Mouse (Mus musculus) forebrain, embryonic 13.5 days (tissue): Measurements from ENCODE around the gene Atp1b4. TPM values are rescaled to one million over a fixed set of nuclear protein-coding genes. Genes with fewer than 3 reads are reported as not detected.
A peak's percentile ranks its signal among the peaks of the same experiment; 100 is the strongest.
"Not testable (repeated sequence)": the region's sequence is repeated elsewhere in the genome, so short reads cannot be mapped to it uniquely, and the experiment has no call there.

Experiments used
- ATAC-seq: fragments of 200-750 bp; cut with Nextera tagmentation; 2 replicates; pipeline ENCODE4 v1.8.0; 2017
- H3K27ac ChIP-seq: fragments of 300-500 bp; sonication (generic); 2 replicates; pipeline ENCODE4 v1.5.1; 2015; ENCODE audit warnings: inconsistent platforms, mild to moderate bottlenecking, moderate library complexity
- H3K27me3 ChIP-seq: fragments of 300-500 bp; sonication (generic); 2 replicates; pipeline ENCODE4 v1.6.1; 2015; ENCODE audit warnings: mild to moderate bottlenecking, inconsistent platforms
- H3K36me3 ChIP-seq: fragments of 300-500 bp; sonication (generic); 2 replicates; pipeline ENCODE4 v1.6.1; 2015; ENCODE audit warnings: mild to moderate bottlenecking, inconsistent platforms; ENCODE audit not compliant: poor library complexity, severe bottlenecking
- H3K4me1 ChIP-seq: fragments of 300-500 bp; sonication (generic); 2 replicates; pipeline ENCODE4 v1.6.1; 2015; ENCODE audit warnings: inconsistent platforms
- H3K4me2 ChIP-seq: fragments of 300-500 bp; sonication (generic); 2 replicates; pipeline ENCODE4 v1.6.1; 2015; ENCODE audit warnings: inconsistent platforms, mild to moderate bottlenecking, moderate library complexity
- H3K4me3 ChIP-seq: fragments of 300-500 bp; sonication (generic); 2 replicates; pipeline ENCODE4 v1.5.1; 2015; ENCODE audit warnings: mild to moderate bottlenecking, inconsistent platforms
- H3K9ac ChIP-seq: fragments of 300-500 bp; sonication (generic); 2 replicates; pipeline ENCODE4 v1.6.1; 2015; ENCODE audit warnings: mild to moderate bottlenecking, inconsistent platforms
- H3K9me3 ChIP-seq: fragments of 300-500 bp; sonication (generic); replicated peaks from 2 replicates; pipeline ENCODE4 v1.6.1; 2016; ENCODE audit warnings: inconsistent platforms
- WGBS: fragments of 180-500 bp; shearing (Covaris S2); methylation state at CpG from one replicate; pipeline ENCODE4 v1.1.7; 2015; 5-methylcytosine and 5-hydroxymethylcytosine counted together
- polyA plus RNA-seq: library from polyadenylated mRNA; unstranded; fragments of >200 nt; fragmentation: Nextera tagmentation; extraction: Ambion mirVana; gene quantifications from 2 replicates; pipeline ENCODE4 v1.2.1, GENCODE M21; 2015

Atp1b4 gene
- polyA plus RNA-seq: not detected in 2 replicates

DNA sequence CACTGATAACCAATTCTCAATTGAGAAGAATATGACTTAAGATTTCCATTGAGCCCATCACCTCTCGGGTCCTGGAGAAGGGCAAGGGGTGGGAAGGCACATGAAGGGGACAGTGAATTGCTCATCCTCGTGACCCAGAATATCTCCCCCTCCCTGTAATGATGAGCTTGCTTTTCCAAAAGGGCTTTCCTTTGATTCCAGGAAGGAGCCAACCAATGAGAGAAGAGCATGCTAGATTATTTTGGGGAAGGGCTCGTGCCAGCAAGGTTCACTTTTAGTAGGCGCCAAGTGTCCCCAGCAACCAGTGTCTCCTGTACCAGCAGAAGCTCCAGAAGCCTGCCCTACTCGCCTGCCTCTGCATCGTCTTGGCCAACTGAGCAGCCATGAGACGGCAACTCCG lies at the start of gene Atp1b4:
Gene Atp1b4, plus strand, starts transcription at position 301 of the 400 bp plus-strand sequence.
- WGBS: 86% methylated on average over 8 of the region's 8 CpGs
- no peaks in the 10 kb centered on the region for H3K9me3 ChIP-seq
- H3K9ac ChIP-seq: no peak within 1 kb of the TSS
- H3K36me3 ChIP-seq: no peaks in the 10 kb centered on the region
- ATAC-seq: no peak
- H3K27ac ChIP-seq: no peak within 1 kb of the TSS
- H3K4me1 ChIP-seq: peaks cover 12% of the 10 kb centered on the region
- no peaks in the 10 kb centered on the region for H3K27me3 ChIP-seq
- no peak within 1 kb of the TSS for H3K4me3 ChIP-seq
- H3K4me2 ChIP-seq: no peak within 1 kb of the TSS

GRCm38 (mm10) chrX:38308597-38308996 lies 7.4 kb upstream of the Atp1b4 start:
- no peaks in the 10 kb centered on the region for H3K36me3 ChIP-seq
- H3K27me3 ChIP-seq: no peaks in the 10 kb centered on the region
- no peak overlapping the region for H3K27ac ChIP-seq
- no peak for ATAC-seq
- no peaks in the 10 kb centered on the region for H3K9me3 ChIP-seq
- WGBS: 59% methylated on average over 4 of the region's 4 CpGs
- H3K9ac ChIP-seq: no peak overlapping the region
- H3K4me1 ChIP-seq: peaks cover 9% of the 10 kb centered on the region
- H3K4me2 ChIP-seq: no peak overlapping the region
- H3K4me3 ChIP-seq: no peak overlapping the region

DNA sequence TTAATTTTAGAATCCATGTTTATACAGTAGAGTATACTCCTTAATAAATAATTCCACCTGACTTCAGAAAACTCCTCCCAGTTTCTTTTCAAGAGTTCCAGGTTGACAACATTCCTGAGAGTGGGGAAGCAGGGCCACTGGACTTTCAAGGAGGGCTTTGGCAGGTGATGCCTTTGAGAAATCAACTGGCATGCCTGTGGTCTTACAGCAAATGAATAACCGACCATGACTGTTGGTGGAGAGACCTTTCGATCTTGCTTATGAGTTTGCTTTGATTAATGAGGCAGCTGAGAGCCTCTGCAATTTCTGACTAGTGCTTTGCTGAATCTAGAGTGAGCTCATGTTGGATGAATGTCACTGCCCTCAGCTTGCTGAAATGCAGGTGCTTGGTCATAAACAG lies 4.9 kb upstream of the Atp1b4 start:
- no peaks in the 10 kb centered on the region for H3K36me3 ChIP-seq
- ATAC-seq: no peak
- H3K4me3 ChIP-seq: no peak overlapping the region
- peaks cover 12% of the 10 kb centered on the region for H3K4me1 ChIP-seq
- no peaks in the 10 kb centered on the region for H3K9me3 ChIP-seq
- H3K27ac ChIP-seq: no peak overlapping the region
- no peaks in the 10 kb centered on the region for H3K27me3 ChIP-seq
- no peak overlapping the region for H3K9ac ChIP-seq
- H3K4me2 ChIP-seq: no peak overlapping the region
- WGBS: 92% methylated on average over 2 of the region's 2 CpGs

DNA sequence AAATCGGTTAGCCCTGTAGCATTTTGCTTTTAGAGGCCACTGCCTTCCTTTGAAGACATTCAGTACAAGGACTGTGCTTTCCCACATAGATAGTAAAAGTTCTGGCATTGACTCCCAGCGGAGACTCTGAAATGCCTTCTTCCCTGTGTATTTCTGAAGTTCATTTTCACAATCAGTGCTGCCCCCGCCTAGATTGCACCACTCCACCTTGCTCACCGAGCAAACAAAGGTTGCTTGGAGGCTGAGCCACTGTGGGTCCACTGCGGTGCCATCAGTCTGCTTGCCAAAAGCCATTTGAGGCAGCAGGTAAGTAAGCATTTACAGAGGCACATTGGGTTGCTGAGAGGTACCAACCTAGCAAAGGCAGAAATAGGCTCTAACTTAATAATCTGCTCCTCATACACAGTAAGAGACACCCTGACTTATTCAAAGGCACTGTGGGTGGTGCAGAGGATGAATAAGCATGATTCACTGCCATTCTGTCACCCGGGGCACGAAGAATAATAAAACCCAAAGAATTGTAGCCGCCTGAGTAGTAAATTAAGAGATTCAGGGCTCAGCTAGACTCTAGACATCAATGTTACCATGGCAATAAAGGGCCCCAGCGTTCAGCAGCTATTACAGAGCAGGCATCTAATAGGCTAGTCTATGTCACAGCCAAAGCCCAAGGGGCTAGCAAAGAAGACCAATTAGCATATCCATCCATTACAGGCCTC lies 2.9 kb upstream of the Atp1b4 start:
- H3K27ac ChIP-seq: peak overlapping the region; percentile 19; the same call in 1 of the 2 replicates
- H3K9ac ChIP-seq: no peak overlapping the region
- no peak overlapping the region for H3K4me3 ChIP-seq
- WGBS: 32% methylated on average over 9 of the region's 9 CpGs
- no peaks in the 10 kb centered on the region for H3K9me3 ChIP-seq
- H3K4me2 ChIP-seq: no peak overlapping the region
- no peaks in the 10 kb centered on the region for H3K27me3 ChIP-seq
- no peaks in the 10 kb centered on the region for H3K36me3 ChIP-seq
- peaks cover 12% of the 10 kb centered on the region for H3K4me1 ChIP-seq
- ATAC-seq: peak; percentile 98

- H3K27me3 ChIP-seq: no peaks in the 10 kb centered on the region
- no peak overlapping the region for H3K9ac ChIP-seq
- no peak overlapping the region for H3K4me2 ChIP-seq
- no peaks in the 10 kb centered on the region for H3K36me3 ChIP-seq
- no peak overlapping the region for H3K4me3 ChIP-seq
- WGBS: 39% methylated on average over 6 of the region's 6 CpGs
- H3K27ac ChIP-seq: peak overlapping the region; percentile 70
- ATAC-seq: no peak; the same call in none of the 2 replicates
- H3K9me3 ChIP-seq: no peaks in the 10 kb centered on the region
- peaks cover 12% of the 10 kb centered on the region for H3K4me1 ChIP-seq
Measured at GRCm38 (mm10) chrX:38313626-38314210, 2.3 kb upstream of the Atp1b4 start.

DNA sequence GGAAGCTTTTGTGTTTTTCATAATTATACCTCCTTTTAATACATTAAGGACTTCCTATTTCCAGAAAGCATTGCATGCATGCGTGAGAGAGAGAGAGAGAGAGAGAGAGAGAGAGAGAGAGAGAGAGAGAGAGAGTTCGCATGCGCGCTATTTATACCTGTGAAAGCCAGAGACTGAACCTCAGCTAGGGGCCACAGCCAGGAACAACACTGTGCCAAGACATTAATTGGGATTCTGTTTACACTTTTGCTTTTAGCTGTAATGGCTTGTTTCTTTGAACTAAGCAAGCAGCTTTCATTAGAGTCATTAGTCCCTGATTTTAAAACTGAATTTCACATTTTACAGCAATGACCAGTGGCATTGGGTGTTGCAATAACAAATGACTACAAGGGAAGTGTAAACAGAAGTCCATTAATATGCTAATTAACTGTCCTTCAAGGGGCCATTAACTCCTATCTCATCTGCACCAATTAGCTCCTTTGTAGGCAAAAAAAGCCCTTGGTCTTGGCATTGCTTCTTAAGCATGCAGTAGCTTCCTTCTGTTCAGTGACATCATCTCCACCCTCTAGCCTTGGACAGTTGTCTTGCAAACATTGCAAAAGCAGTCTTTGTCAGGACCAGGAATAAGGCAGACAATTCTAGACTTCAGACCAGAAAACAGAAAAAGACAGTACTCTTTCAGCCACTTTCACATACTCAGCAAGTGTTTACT lies 14.9 kb downstream of the Atp1b4 start:
- no peaks in the 10 kb centered on the region for H3K27me3 ChIP-seq
- H3K9me3 ChIP-seq: no peaks in the 10 kb centered on the region
- WGBS: 37% methylated on average over 4 of the region's 4 CpGs
- no peak overlapping the region for H3K9ac ChIP-seq
- H3K4me3 ChIP-seq: no peak overlapping the region
- no peaks in the 10 kb centered on the region for H3K36me3 ChIP-seq
- peaks cover 5% of the 10 kb centered on the region; the same call in 1 of the 2 replicates for H3K4me1 ChIP-seq
- H3K27ac ChIP-seq: no peak overlapping the region
- H3K4me2 ChIP-seq: no peak overlapping the region
- ATAC-seq: peak; percentile 77

DNA sequence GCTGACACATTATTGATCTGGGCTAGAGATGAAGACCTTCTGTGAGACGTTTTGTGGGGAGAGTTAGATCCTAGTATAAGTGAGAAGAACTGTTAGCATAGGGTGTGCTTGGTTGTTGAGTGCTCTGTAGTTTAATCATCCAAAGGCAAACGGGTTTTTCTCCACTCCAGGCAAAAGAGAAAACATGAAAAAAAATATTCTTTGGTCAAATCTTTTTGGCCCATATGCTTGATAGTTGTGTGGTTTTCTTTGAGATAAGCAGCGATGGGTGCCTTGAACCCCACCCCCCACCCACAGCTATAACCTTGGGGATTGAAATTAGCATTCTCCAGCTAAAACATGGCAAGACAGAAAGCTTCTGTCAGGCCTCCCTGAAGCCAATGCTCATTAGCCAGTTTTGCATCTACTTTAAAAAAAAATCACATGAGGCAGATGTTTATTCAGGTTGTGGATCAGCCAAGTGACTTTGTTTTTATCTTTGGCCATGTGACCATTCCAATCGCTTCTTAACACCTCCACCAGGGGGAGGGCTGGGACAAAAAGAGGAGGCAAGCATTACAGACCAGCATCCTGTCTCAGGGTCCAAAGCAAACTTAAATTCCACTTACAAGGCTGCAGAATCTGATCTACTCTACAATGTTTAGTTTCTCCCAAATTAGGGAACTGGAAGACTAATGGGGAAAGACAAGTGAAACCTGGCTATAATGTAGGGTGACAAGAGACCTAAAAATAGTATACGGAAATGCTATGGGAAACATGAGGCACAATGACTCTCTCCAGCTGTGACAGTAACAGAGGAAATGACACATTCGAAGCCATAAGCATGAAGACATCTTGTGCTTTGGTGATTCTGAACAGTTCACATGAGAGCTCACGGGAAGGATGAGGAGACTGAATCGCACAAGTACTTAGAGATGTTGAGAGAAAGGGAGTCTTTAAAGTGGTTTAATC lies 18.6 kb downstream of the Atp1b4 start:
- Histone ChIP-seq H3K4me2 (no peak overlapping the region), H3K9me3 (no peaks in the 10 kb centered on the region), H3K27ac (no peak overlapping the region), H3K9ac (no peak overlapping the region), H3K4me1 (peaks cover 5% of the 10 kb centered on the region; the same call in 1 of the 2 replicates), H3K27me3 (no peaks in the 10 kb centered on the region), H3K4me3 (no peak overlapping the region), H3K36me3 (no peaks in the 10 kb centered on the region)
- ATAC-seq: no peak
- 68% methylated on average over 8 of the region's 8 CpGs for WGBS

GRCm38 (mm10) chrX:38362016-38362415 lies 46.0 kb downstream of the Atp1b4 start:
- WGBS: 76% methylated on average over 8 of the region's 8 CpGs
- no peak for ATAC-seq
- H3K4me3 ChIP-seq: no peak overlapping the region
- no peak overlapping the region for H3K27ac ChIP-seq
- no peak overlapping the region for H3K4me2 ChIP-seq
- H3K9me3 ChIP-seq: no peaks in the 10 kb centered on the region
- no peaks in the 10 kb centered on the region for H3K36me3 ChIP-seq
- H3K9ac ChIP-seq: no peak overlapping the region
- no peaks in the 10 kb centered on the region for H3K4me1 ChIP-seq
- H3K27me3 ChIP-seq: no peaks in the 10 kb centered on the region

DNA sequence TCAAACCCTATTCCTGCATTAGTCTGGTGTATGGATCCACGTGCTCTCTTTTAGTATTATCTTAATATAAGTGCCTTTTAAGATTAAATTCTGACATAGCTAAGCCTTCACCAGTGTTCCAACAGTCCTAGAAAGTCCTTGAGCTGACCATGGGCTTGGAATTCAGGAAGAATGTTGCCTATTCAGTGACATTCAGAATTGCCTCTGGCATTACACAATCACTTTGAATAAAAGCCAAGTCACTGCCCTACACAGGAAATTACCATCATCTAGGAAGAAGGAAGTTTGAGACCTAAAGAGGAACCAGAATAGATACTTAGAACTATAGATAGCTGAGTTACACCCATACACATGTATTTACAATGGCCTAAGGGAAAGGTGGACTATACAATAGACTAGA lies 48.6 kb downstream of the Atp1b4 start:
- 72% methylated on average over 1 of the region's 1 CpGs for WGBS
- not testable (repeated sequence) for H3K27ac ChIP-seq, H3K4me3 ChIP-seq, H3K4me1 ChIP-seq, H3K36me3 ChIP-seq, ATAC-seq, H3K9ac ChIP-seq, H3K9me3 ChIP-seq, H3K4me2 ChIP-seq, H3K27me3 ChIP-seq

DNA sequence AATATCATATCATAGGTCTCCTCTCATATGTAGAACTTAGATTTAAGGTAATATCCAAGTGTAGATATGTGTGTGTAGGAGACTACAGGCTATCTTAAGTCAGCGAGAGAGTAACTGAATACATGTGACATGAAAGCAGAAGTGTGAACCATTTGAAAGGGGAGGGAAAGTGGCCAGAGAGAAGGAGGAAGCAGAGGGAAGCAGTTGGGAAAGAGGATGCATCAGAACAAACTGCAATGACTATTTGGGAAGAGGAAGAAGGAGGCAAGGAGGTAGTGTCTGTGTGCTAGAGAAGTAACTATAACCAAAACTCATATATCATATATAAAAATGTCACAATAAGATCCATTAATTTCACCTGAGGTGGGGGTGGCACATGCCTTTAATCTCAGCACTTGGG lies 57.2 kb downstream of the Atp1b4 start:
- not testable (repeated sequence) for ATAC-seq

More for the DNA sequence above, 57.2 kb downstream of the Atp1b4 start:
- 86% methylated on average over 1 of the region's 1 CpGs for WGBS
- not testable (repeated sequence) for H3K36me3 ChIP-seq, H3K9me3 ChIP-seq, H3K27ac ChIP-seq, H3K9ac ChIP-seq, H3K4me3 ChIP-seq, H3K27me3 ChIP-seq, H3K4me2 ChIP-seq, H3K4me1 ChIP-seq
